Mouse (Mus musculus): ENCODE measurements at regions not wholly inside any gene's neighbourhood (a gene's known extent, or its start where the extent isn't known, plus 50 kb on each side); places are given as distances from the start of the nearest gene placed in this dataset.

DNA sequence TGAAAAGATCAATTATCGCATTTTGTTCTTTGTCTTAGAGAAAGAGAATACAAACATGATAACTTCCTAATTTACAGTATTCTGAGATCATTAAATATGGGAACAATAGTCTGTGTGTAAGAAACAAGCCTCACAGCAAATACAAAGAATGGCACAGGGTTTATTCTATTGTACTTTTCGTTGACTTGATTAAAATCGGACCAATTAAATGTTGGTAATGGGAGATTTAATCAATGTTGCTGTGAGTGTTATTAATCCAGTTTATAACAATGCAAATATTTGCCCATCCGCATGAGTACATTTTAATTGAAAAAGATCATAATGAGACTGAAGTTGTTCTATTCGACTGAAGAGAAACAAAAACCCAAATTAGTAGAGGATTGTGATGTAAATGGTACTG, 1703.0 kb downstream of the Efnb2 start:
- TF ChIP-seq CTCF (conservative IDR thresholded peaks at IDR 0.05; ENCODE audit: low read length) (no peak), POU5F1 (IDR thresholded peaks at IDR 0.05; ENCODE audit: borderline replicate concordance, low read length) (no peak), NANOG (IDR thresholded peaks at IDR 0.05; ENCODE audit: borderline replicate concordance, low read length) (no peak)

Measured in E14TG2a.4 (cell line).